Mouse (Mus musculus): ENCODE measurements at regions not wholly inside any gene's neighbourhood (a gene's known extent, or its start where the extent isn't known, plus 50 kb on each side); places are given as distances from the start of the nearest gene placed in this dataset.

DNA sequence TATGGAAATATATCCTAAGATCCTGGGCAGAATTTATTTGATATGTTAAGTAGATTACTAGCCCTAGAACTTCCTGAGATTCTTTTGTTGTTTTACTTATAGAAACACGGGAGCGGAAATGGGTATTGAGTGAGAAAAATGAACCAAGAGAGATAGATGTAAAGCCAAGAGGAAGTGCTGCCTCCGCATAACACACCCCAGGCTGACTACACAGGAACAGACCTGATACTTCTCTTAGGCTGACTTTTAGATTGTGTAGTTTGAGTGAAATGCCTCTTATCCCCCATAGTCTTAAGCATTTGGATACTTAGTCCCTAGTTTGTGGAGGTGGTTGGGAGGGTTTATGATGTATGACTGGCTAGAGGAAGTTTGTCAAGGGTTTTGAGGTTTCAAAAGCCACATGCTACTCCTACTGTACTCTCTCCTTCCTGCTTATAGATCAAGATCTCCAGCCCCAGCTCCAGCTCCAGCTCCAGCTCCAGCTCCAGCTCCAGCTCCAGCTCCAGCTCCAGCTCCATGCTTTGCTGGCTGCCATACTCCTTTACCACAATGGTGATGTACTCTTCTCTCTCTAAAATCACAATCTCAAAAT, 210.0 kb upstream of the Nrp1 start:
- DNase-seq (ENCODE audit: low read depth, low spot score), result no peak
- H3K27me3 ChIP-seq (ENCODE audit: control insufficient read depth in 1 of 2, insufficient read depth in 2 of 2, low read length in 2 of 2), result no peaks in the 10 kb centered on the region
- no peak overlapping the region for H3K9ac ChIP-seq (ENCODE audit: control insufficient read depth, low read depth, low read length, poor library complexity, severe bottlenecking)
- no peak overlapping the region for H3K4me3 ChIP-seq (ENCODE audit: control insufficient read depth in 1 of 2, insufficient read depth in 1 of 2, low read depth in 2 of 2, low read length in 2 of 2)
- TF ChIP-seq TAL1 (IDR thresholded peaks at IDR 0.05; ENCODE audit: low read length), result no peak
- TF ChIP-seq MAX (IDR thresholded peaks at IDR 0.05; ENCODE audit: low read length), result no peak
- no peak for TF ChIP-seq TBP (IDR thresholded peaks at IDR 0.05; ENCODE audit: low read depth, low read length)
- no peak for TF ChIP-seq CHD1 (IDR thresholded peaks at IDR 0.05; ENCODE audit: low read depth, low read length)
- H3K79me2 ChIP-seq (ENCODE audit: control insufficient read depth, insufficient read depth, low read length, poor library complexity), result no peaks in the 10 kb centered on the region
- H3K27ac ChIP-seq (ENCODE audit: control insufficient read depth, low read depth, low read length), result no peak overlapping the region
- H3K36me3 ChIP-seq (ENCODE audit: control insufficient read depth in 1 of 2, insufficient read depth in 2 of 2, low read length in 2 of 2), result no peaks in the 10 kb centered on the region
- no peaks in the 10 kb centered on the region for H3K4me1 ChIP-seq (ENCODE audit: control insufficient read depth in 1 of 2, insufficient read depth in 2 of 2, low read length in 2 of 2)
- H3K9me3 ChIP-seq (replicated peaks; ENCODE audit: insufficient read depth, low read length), result no peaks in the 10 kb centered on the region

DNA sequence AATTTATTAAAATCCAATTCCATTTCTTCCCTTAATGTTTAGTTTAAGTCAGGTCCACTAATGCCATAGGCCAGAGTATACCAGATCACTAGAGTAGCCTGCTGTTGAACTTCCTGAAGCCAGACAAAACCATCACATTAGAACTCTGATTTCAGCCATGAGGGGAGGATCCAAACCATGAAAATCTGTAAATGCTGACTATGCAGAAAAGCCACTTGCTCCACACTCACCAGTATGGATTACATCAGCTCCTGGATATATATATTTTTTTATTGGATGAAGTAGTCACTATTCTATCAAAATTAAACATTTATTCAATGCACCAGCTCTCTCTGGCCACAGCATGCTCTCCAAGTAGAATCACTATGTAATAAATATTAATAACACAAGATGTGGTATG, 202.8 kb upstream of the Nrp1 start:
- TF ChIP-seq MAX (IDR thresholded peaks at IDR 0.05; ENCODE audit: low read length) (no peak), SMC3 (IDR thresholded peaks at IDR 0.05; ENCODE audit: low read depth, low read length) (no peak), POLR2AphosphoS2 (IDR thresholded peaks at IDR 0.05; ENCODE audit: low read length) (no peak), CHD1 (IDR thresholded peaks at IDR 0.05; ENCODE audit: low read depth, low read length) (no peak), MAFK (IDR thresholded peaks at IDR 0.05; ENCODE audit: borderline replicate concordance, low read depth, low read length) (no peak), RCOR1 (IDR thresholded peaks at IDR 0.05; ENCODE audit: low read depth, low read length) (no peak), USF2 (IDR thresholded peaks at IDR 0.05; ENCODE audit: borderline replicate concordance in 1 of 2, insufficient read depth in 1 of 2, low read depth in 1 of 2, low read length in 2 of 2) (no peak), CTCF (IDR thresholded peaks at IDR 0.05 in 2 of 3, conservative IDR thresholded peaks at IDR 0.05 in 1 of 3; ENCODE audit: control insufficient read depth in 1 of 3, insufficient read depth in 1 of 3, low read depth in 2 of 3, low read length in 3 of 3, poor library complexity in 1 of 3, severe bottlenecking in 1 of 3) (no peak), BHLHE40 (IDR thresholded peaks at IDR 0.05; ENCODE audit: borderline replicate concordance, low read depth, low read length) (no peak), ETS1 (IDR thresholded peaks at IDR 0.05; ENCODE audit: low read depth, low read length) (no peak), ZC3H11A (IDR thresholded peaks at IDR 0.05; ENCODE audit: low read depth, low read length) (no peak), MYB (IDR thresholded peaks at IDR 0.05; ENCODE audit: low read depth, low read length) (no peak), ZMIZ1 (IDR thresholded peaks at IDR 0.05; ENCODE audit: low read depth, low read length) (no peak), HCFC1 (IDR thresholded peaks at IDR 0.05; ENCODE audit: low read depth, low read length) (no peak), ZNF384 (IDR thresholded peaks at IDR 0.05; ENCODE audit: low read depth, low read length) (no peak), POLR2AphosphoS5 (IDR thresholded peaks at IDR 0.05; ENCODE audit: borderline replicate concordance, low read depth, low read length) (no peak), E2F4 (IDR thresholded peaks at IDR 0.05; ENCODE audit: borderline replicate concordance, low read depth, low read length) (no peak), TBP (IDR thresholded peaks at IDR 0.05; ENCODE audit: low read depth, low read length) (no peak)

More for the DNA sequence above, 202.8 kb upstream of the Nrp1 start:
- Histone ChIP-seq H3K9ac (ENCODE audit: control insufficient read depth, low read depth, low read length, poor library complexity, severe bottlenecking) (no peak overlapping the region), H3K27ac (ENCODE audit: control insufficient read depth, low read depth, low read length) (no peak overlapping the region), H3K4me1 (ENCODE audit: control insufficient read depth in 1 of 2, insufficient read depth in 2 of 2, low read length in 2 of 2) (no peaks in the 10 kb centered on the region), H3K4me3 (ENCODE audit: control insufficient read depth in 1 of 2, insufficient read depth in 1 of 2, low read depth in 2 of 2, low read length in 2 of 2) (no peak overlapping the region), H3K27me3 (ENCODE audit: control insufficient read depth in 1 of 2, insufficient read depth in 2 of 2, low read length in 2 of 2) (no peaks in the 10 kb centered on the region), H3K36me3 (ENCODE audit: control insufficient read depth in 1 of 2, insufficient read depth in 2 of 2, low read length in 2 of 2) (no peaks in the 10 kb centered on the region), H3K9me3 (replicated peaks; ENCODE audit: insufficient read depth, low read length) (no peaks in the 10 kb centered on the region), H3K79me2 (ENCODE audit: control insufficient read depth, insufficient read depth, low read length, poor library complexity) (no peaks in the 10 kb centered on the region)
- no peak for DNase-seq (ENCODE audit: low read depth, low spot score)
